9 mouse cellular contexts compared by ENCODE assay signal in genomic region chr13:44484582-44485329, GRCm38 (mm10).
DNase-seq lines count a peak whose midpoint lies in the region; ATAC-seq and TF ChIP-seq lines count a peak whose summit lies in the region.
"Had no signal": no experiment of that assay in that cellular context is flagged by ENCODE, and none has a peak within 500 bp of the region (broad histone marks: within the 10 kb centered on the region; RNA-seq: fewer than 3 reads in every experiment).

No protein-coding gene starts in this region.

- H3K4me3 ChIP-seq in bone marrow, adult 2 months (replicated peaks; ENCODE audit: control insufficient read depth, low read depth, low read length): peak overlapping the region; percentile 48
- no peak overlapping the region for H3K4me3 ChIP-seq in embryonic facial prominence, embryonic 14.5 days (ENCODE audit: low read depth, low read length)
- no peak overlapping the region for H3K4me3 ChIP-seq in heart, embryonic 11.5 days (ENCODE audit: low read depth, low read length)

- peak; percentile 50 for DNase-seq in embryo, embryonic 11 days
- DNase-seq in embryo, embryonic 9.5 days (ENCODE audit: extremely low spot score): no peak
- peak; percentile 16 to 35 for DNase-seq in layer of hippocampus, postnatal 14 days (ENCODE audit: low spot score in 2 of 2)
- DNase-seq in layer of hippocampus, adult 9-11 months: no peak
- peak; percentile 53 for DNase-seq in embryonic facial prominence, embryonic 14.5 days (ENCODE audit: low spot score)
- no peak for DNase-seq in adrenal gland, adult (ENCODE audit: inconsistent age in 2 of 2, low spot score in 1 of 2)

- H3K36me3 ChIP-seq in embryonic facial prominence, embryonic 14.5 days (ENCODE audit: control insufficient read depth, insufficient read depth, low read length): no peaks in the 10 kb centered on the region
- no peaks in the 10 kb centered on the region for H3K36me3 ChIP-seq in heart, embryonic 11.5 days (ENCODE audit: control insufficient read depth, insufficient read depth, low read length)

- H3K9me3 ChIP-seq in embryonic facial prominence, embryonic 14.5 days (ENCODE audit: control insufficient read depth, low read length): no peaks in the 10 kb centered on the region
- H3K9me3 ChIP-seq in heart, embryonic 11.5 days (replicated peaks; ENCODE audit: control insufficient read depth, low read length): no peaks in the 10 kb centered on the region

- no peaks in the 10 kb centered on the region for H3K27me3 ChIP-seq in embryonic facial prominence, embryonic 14.5 days (replicated peaks; ENCODE audit: control insufficient read depth, insufficient read depth, low read length)
- H3K27me3 ChIP-seq in heart, embryonic 11.5 days (ENCODE audit: control insufficient read depth, insufficient read depth, low read length): no peaks in the 10 kb centered on the region

- no peak overlapping the region for H3K4me2 ChIP-seq in embryonic facial prominence, embryonic 14.5 days (ENCODE audit: low read depth, low read length)
- no peak overlapping the region for H3K4me2 ChIP-seq in heart, embryonic 11.5 days
- H3K4me2 ChIP-seq: midbrain, embryonic 11.5 days had no signal

- ATAC-seq in embryonic facial prominence, embryonic 14.5 days (ENCODE audit: low read depth): peak; percentile 30; the same call in 1 of the 2 replicates
- ATAC-seq in heart, embryonic 11.5 days (replicated peaks; ENCODE audit: insufficient number of reproducible peaks, low FRiP score, low TSS enrichment): no peak

- WGBS in bone marrow, adult 2 months: 61% methylated on average over 14 of the region's 14 CpGs
- 49% methylated on average over 14 of the region's 14 CpGs for WGBS in embryonic facial prominence, embryonic 14.5 days
- WGBS in heart, embryonic 11.5 days (ENCODE audit: insufficient replicate concordance): 68% methylated on average over 14 of the region's 14 CpGs

- no peak for TF ChIP-seq POLR2A in bone marrow, adult 2 months (IDR thresholded peaks at IDR 0.05; ENCODE audit: borderline replicate concordance, control insufficient read depth, low read depth, low read length)

- H3K4me1 ChIP-seq in bone marrow, adult 2 months (ENCODE audit: control insufficient read depth, insufficient read depth, low read length): peaks cover 9% of the 10 kb centered on the region
- peaks cover 5% of the 10 kb centered on the region; the same call in 1 of the 2 replicates for H3K4me1 ChIP-seq in embryonic facial prominence, embryonic 14.5 days (ENCODE audit: control insufficient read depth, insufficient read depth, low read length)
- no peaks in the 10 kb centered on the region for H3K4me1 ChIP-seq in heart, embryonic 11.5 days (ENCODE audit: control insufficient read depth, insufficient read depth, low read length)

- no peak for TF ChIP-seq CTCF in bone marrow, adult 2 months (IDR thresholded peaks at IDR 0.05; ENCODE audit: control insufficient read depth, insufficient read depth, low read length)

- H3K27ac ChIP-seq in bone marrow, adult 2 months (ENCODE audit: control insufficient read depth, insufficient read depth, low read depth, low read length, poor library complexity): no peak overlapping the region
- no peak overlapping the region for H3K27ac ChIP-seq in embryonic facial prominence, embryonic 14.5 days (replicated peaks; ENCODE audit: low read depth, low read length)
- H3K27ac ChIP-seq in heart, embryonic 11.5 days (ENCODE audit: low read depth, low read length): no peak overlapping the region

- H3K9ac ChIP-seq in embryonic facial prominence, embryonic 14.5 days (ENCODE audit: low read depth, low read length): no peak overlapping the region
- no peak overlapping the region for H3K9ac ChIP-seq in heart, embryonic 11.5 days (ENCODE audit: low read depth, low read length)

Comparison
In these comparisons a context has a peak if more than half of its experiments do, and no peak if none do; other contexts are left out.
1. DNase-seq: peak in embryo, embryonic 11 days (single experiment), layer of hippocampus, postnatal 14 days (2 of 2) and embryonic facial prominence, embryonic 14.5 days (single experiment); none in embryo, embryonic 9.5 days (single experiment), layer of hippocampus, adult 9-11 months (single experiment) and adrenal gland, adult (0 of 2).